Mouse (Mus musculus): ENCODE data around the gene Olfr1122.
"Not testable (repeated sequence)": the region's sequence is repeated elsewhere in the genome, so short reads cannot be mapped to it uniquely, and the experiment has no call there.

The Olfr1122 gene

DNA sequence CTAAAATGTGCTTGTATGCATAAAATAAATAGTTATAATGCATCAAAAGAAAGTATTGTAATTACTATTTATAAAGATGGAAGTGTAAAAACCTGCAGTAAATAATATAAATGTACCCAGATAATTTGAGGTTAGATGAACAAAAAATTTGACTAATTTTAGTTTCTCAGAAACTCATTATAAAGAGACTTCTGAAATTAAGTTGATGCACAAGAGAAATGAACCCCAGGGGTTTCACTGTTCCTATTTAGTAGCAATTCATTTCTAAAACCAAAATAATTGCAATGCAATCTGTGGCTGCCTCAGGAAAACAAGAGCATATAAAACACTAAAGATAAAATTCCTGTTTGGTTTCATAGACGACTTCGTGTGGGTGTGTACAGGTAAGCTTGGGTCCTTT is at the start of gene Olfr1122:
Gene Olfr1122, plus strand, starts transcription at position 301 of the 400 bp plus-strand sequence.
- no peak for DNase-seq (ENCODE audit: low read depth in 2 of 2, low spot score in 2 of 2)

DNA sequence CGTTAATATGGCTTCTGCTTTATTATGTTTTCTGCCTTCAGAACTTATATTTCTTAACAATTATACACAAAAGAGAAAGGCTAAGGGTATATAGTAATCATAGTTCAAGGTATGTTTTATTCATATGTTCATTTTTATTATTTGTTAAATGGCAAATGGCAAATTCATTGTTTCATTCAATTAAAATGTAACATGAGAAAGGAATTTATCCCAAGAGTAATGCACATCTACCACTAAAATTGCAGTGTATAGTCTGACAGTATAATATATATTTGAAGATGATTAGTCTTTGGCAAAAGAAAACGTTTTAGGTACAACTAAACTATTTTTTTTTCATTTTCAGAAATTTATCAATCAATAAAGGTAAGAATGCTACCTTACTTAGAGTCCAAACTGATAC is 31.1 kb upstream of the Olfr1122 start, which contains the start of gene Olfr1120:
Gene Olfr1120, plus strand, starts transcription at position 301 of the 400 bp plus-strand sequence.
- DNase-seq (ENCODE audit: low read depth in 2 of 2, low spot score in 2 of 2) = no peak

DNA sequence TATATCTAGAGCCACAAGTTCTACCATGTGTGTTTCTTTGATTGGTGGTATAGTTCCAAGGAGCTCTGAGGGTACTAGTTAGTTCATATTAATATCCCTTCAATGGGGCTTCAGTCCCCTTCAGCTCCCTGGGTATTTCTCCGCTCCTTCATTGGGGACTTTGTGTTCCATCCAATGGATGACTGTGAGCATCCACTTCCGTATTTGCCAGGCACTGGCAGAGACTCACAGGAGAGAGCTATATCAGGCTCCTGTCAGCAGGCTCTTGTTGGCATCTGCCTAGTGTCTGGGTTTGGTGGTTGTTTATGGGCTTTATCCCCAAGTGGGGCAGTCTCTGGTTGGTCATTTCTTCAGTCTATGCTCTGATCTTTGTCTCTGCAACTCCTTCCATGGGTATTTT is 25.5 kb upstream of the Olfr1122 start:
- not testable (repeated sequence) for DNase-seq (ENCODE audit: low read depth in 2 of 2, low spot score in 2 of 2)

DNA sequence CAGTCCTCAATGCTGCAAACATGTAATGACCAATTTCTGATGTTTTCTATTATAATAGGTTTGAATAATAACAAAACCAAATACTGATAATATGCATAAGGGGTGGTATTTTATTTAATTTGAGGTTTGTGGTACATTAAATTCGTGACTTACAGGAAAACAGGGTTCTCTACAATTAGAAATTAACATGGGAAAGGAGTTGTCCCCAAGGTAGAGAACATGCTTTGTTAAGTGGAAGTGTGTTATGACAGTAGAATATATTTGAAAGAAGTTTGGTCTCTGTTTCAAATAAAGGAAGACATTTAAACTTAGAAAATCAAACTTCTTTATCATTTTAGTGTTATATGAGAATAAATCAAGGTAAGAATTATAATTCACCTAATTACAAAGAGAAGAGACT is 16.1 kb upstream of the Olfr1122 start, which contains the start of gene Olfr1121:
Gene Olfr1121, plus strand, starts transcription at position 301 of the 400 bp plus-strand sequence.
- no peak for DNase-seq (ENCODE audit: low read depth in 2 of 2, low spot score in 2 of 2)

DNA sequence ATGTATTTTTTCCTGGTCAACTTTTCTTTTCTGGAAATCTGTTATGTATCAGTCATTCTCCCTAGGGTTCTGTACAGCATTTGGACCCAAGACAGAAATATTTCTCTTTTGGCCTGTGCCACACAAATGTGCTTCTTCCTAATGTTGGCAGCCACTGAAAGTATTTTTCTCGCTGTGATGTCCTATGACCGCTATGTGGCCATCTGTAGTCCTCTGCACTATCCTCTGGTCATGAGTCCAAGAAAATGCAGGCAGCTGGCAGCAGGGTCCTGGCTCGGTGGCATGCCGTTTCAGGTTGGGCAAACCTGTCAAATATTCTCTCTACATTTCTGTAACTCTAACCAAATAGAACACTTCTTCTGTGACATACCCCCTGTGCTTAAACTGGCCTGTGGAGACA is 13.9 kb upstream of the Olfr1122 start:
- no peak for DNase-seq (ENCODE audit: low read depth in 2 of 2, low spot score in 2 of 2)

DNA sequence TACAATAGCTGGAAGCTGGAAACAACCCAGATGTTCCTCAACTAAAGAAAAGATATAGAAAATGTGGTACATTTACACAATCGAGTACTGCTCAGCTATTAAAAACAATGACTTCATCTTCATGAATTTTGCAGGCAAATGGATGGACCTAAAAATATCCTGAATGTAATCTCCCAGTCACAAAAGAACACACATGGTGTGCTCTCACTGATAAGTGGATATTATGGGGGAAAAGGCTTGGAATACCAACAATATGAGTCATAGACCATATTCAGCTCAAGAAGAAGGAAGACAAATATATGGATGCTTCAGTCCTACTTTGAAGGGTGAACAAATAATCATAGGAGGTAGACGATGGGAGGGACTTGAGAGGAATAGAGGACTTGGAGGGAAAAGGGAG is 1.7 kb upstream of the Olfr1122 start:
- DNase-seq (ENCODE audit: low read depth in 2 of 2, low spot score in 2 of 2) = no peak

DNA sequence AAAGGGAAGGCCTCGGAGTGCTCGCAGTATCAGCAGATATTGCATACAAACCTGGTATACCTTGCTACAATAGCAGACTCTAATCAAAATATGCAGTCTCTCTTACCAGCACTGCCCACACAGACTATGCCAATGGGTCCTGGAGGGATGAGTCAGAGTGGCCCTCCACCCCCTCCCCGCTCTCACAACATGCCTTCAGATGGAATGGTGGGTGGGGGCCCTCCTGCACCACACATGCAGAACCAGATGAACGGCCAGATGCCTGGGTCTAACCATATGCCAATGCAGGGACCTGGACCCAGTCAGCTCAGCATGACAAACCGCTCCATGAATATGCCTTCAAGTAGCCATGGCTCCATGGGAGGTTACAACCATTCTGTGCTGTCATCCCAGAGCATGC is 8.0 kb downstream of the Olfr1122 start:
- DNase-seq (ENCODE audit: low read depth in 2 of 2, low spot score in 2 of 2) = not testable (repeated sequence)

DNA sequence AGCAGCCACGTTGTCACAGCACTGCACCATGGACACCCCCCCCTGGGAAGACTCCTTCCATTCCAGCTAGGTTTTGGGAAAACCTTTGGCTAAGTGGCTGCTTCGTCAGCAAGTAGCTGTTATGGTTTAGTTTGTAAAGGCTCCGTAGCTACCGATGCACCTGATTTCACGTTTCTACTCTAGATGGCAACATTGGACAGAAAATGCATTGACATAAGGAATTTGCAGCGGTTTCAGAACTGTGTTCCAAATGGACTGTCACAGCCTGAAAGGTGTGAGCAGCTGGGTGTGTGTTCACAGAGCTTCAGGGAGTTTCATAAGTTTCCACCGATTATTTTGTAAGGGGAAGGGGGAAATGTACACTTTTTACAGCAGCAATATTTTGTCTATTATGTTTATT is 9.0 kb downstream of the Olfr1122 start:
- not testable (repeated sequence) for DNase-seq (ENCODE audit: low read depth in 2 of 2, low spot score in 2 of 2)

DNA sequence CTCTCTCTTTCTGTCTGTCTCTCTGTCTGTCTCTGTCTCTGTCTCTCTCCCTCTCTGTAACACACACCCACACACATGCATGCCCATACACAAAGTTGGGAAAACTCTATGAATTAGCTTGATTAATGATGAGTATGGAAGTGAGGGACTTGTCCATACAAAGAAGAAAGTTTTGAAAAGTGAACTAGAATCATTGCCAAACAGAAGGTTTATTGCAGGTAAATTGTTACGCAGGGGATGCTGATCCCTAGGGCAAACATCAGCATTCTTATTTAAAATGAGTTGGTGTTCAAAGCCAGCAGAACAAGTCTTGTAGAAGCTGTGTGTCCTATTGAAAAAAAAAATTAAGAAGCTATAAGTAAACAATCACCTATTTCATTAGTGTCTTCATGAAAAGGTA is 30.7 kb downstream of the Olfr1122 start, which contains the start of gene Olfr1123:
Gene Olfr1123, plus strand, starts transcription at position 301 of the 400 bp plus-strand sequence.
- no peak for DNase-seq (ENCODE audit: low read depth in 2 of 2, low spot score in 2 of 2)

DNA sequence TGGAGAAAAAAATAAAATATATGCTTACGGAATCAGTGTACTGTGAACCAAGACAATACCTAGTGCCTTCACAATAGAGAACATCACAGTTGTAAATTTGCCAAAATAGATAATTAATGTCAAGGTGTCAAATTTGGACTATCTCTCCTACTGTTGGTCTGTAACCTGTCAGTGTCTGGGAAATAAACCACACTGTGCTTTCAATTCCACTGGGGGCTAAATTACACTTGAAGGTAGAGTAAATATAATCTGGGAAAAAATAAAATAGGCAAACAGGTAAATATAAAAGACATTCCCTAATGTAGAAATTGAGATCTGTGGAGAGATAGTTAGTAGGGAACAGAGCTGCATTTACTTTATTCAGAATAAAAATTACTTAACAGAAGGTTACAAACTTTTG is 44.3 kb downstream of the Olfr1122 start, which contains the start of gene Olfr1124:
Gene Olfr1124, plus strand, starts transcription at position 301 of the 400 bp plus-strand sequence.
- no peak for DNase-seq (ENCODE audit: low read depth in 2 of 2, low spot score in 2 of 2)

DNA sequence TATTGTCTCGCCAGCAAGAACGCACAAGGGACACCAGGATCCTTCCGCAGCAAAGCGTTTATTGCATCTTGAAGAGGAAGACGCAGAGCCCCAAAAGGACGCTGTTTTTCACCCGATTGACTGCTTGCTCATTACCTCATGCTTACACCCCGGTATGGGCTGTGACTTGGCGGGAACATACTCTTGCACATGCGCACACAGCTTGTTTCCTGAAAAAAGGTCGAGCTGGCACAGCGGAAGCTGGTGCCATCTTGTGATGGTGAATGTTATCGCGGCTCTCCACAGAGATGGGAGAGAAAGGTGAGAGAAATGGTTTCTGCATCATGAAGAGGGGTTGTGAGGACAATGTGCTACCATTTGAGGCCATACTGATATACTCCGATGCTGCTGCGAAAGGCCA is 52.1 kb downstream of the Olfr1122 start:
- DNase-seq (ENCODE audit: low read depth in 2 of 2, low spot score in 2 of 2) = no peak
